Mouse (Mus musculus): ENCODE measurements around the gene Col24a1.

Col24a1 gene

DNA sequence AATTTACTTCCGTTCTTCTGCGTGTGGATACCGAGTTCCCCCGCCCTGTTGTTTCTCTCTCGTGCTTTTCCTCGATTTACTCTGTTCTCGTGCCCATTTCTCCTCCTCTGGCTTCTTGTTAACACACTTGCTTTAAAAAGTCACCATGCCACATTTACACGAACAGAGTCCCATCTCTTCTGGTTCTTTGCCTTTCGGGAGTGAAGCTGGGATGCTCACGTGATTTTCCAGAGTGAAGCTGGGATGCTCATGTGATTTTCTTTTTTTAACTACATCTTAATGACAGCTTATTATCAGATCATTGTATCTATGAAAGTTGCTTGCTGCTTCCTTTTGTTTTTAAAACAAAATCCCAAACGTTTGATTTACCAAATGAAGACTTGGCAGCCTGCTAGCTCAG is 184.8 kb downstream of the Col24a1 start:
- TF ChIP-seq GATA4 (IDR thresholded peaks at IDR 0.05; ENCODE audit: insufficient replicate concordance, low read length), result no peak

DNA sequence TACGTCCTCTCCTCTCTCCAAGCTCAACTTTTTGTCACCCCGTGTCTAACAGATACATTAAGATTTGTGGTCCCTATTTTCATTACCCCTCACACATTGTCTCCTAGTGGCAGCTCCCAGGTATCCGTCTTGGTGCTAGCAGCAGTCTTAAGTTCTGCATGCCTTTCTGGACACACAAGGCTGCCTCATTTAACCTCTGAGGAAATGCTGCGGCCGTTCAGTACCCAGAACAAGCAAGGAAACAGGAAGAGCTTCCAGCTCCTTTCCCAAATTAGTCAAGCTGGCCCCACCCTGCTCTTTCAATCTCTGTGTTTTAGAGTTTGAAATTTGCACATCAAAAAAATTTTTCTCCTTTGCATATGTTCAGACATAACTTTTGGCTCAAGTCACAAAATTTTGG is 186.2 kb downstream of the Col24a1 start:
- TF ChIP-seq GATA4 (IDR thresholded peaks at IDR 0.05; ENCODE audit: insufficient replicate concordance, low read length), result no peak

GRCm38 (mm10) chr3:145490279-145490678 is 198.0 kb downstream of the Col24a1 start:
- no peak for TF ChIP-seq GATA4 (IDR thresholded peaks at IDR 0.05; ENCODE audit: insufficient replicate concordance, low read length)

DNA sequence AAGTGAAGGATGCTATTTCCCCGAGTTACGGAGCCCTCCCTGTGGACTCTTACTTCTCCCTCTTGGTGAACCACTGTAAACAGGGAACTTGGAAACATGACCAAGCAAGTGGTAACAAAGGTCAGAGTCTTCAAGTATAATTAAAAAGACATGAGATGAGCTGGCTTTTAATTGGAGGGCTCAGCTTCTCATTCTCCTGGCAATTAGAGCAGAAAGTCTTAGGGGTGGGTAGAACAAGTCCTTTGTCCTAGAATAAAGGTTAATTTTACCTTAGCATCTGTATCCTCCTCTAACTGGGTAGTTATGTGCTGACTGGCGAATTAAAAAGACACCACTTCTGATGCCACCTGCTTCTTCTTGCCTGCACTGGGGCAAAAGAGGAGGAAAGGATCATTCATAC is 199.1 kb downstream of the Col24a1 start:
- no peak for TF ChIP-seq GATA4 (IDR thresholded peaks at IDR 0.05; ENCODE audit: insufficient replicate concordance, low read length)

DNA sequence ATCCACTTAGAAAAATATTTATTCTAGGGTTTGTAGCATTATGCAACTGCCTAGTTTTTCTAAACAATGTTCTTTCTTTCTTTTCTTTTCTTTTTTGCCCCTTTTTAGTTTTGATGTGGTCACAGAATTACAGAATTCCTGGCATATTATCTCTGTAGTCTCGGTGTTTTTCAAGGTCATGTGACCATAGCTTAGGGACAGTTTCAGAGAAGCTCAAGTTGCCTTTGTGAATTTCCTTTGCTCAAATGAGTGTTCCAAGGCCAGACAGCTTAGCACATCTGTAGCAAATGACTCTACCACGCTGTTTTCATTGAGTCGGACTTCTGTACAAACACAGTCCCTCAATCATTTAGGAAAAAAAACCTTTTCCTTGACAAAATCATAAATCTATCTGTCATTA is 205.9 kb downstream of the Col24a1 start:
- no peak for TF ChIP-seq GATA4 (IDR thresholded peaks at IDR 0.05; ENCODE audit: insufficient replicate concordance, low read length)

DNA sequence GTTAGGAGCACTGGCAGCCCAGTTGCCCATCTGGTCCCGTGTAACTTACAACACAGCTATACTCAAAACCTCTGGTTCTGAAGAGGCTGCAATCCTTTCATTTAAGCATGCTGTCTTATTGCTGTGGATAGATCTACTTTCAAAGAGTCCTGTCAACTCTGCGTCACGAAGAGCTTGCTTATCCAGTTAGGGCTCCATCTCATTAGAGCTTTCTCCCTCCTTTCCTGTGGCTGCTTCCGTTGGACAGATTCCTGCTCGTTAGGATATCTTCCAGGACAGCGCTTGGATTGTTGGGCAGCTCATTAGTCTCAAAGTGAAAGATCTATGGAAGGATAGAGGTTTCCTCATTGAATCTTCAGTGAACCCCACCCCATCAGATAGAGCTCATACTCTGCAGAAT is 206.6 kb downstream of the Col24a1 start:
- TF ChIP-seq GATA4 (IDR thresholded peaks at IDR 0.05; ENCODE audit: insufficient replicate concordance, low read length), result no peak

- no peak for TF ChIP-seq GATA4 (IDR thresholded peaks at IDR 0.05; ENCODE audit: insufficient replicate concordance, low read length)
Measured at GRCm38 (mm10) chr3:145504830-145505229, 212.6 kb downstream of the Col24a1 start.

- TF ChIP-seq GATA4 (IDR thresholded peaks at IDR 0.05; ENCODE audit: insufficient replicate concordance, low read length), result no peak
Measured at GRCm38 (mm10) chr3:145508550-145508949, 216.3 kb downstream of the Col24a1 start.

DNA sequence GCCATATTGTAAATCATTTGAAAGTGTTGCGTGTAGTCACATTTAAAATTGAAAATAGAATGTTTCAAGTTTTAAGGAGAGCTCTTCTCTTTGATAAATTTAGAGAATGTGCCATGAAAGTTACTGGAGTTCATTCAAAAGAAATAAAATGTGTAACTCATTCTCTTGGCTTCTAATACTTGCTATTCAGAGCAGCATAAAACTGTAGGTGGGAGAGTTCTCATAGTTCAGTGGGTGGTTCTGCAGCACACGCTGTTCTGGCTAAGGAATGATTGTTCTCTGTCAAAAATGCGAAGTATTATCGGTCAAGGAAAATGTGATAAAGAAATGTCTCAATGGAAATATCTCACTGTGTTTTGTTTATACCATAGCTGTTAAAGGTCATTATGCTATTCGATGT is 221.9 kb downstream of the Col24a1 start:
- no peak for TF ChIP-seq GATA4 (IDR thresholded peaks at IDR 0.05; ENCODE audit: insufficient replicate concordance, low read length)

GRCm38 (mm10) chr3:145521528-145522080 is 229.3 kb downstream of the Col24a1 start:
- TF ChIP-seq GATA4 (IDR thresholded peaks at IDR 0.05; ENCODE audit: insufficient replicate concordance, low read length), result no peak

DNA sequence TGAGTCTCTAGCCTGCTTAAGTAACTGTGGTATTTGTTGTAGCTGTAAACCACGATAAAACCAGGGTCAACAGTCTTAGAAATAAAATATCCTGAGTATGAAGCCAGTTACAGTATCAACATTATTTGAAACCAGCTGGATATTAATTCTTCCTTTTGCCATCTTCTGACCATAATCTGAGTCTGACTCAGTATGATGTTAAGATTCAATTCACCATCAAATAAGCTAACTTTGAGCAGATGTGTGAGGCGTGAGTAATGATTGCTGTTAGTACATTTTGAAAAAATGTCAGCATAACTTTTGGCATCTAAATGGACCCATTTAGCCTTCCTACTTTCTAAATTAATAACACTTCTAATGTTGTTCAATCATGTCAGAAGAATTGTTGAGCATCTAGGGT is 230.0 kb downstream of the Col24a1 start:
- no peak for TF ChIP-seq GATA4 (IDR thresholded peaks at IDR 0.05; ENCODE audit: insufficient replicate concordance, low read length)

DNA sequence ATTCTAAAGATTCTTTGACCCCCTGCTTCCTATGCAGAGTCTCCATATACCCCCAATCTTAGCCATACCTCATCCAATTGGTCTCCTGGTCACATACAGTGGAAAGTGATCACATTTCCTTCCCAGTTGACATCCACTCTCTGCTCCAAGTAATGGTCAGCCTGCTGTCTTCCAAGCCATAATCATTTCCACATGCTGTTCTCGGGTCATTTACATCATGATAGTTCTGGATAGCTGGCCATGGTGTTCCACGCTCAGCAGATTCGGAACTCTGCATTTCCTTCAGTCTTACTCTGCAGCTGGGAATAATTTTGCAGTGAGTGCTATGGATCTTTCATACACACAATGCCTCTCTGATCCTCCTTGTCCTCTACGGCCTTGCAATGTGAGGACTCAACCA is 233.0 kb downstream of the Col24a1 start:
- no peak for TF ChIP-seq GATA4 (IDR thresholded peaks at IDR 0.05; ENCODE audit: insufficient replicate concordance, low read length)

DNA sequence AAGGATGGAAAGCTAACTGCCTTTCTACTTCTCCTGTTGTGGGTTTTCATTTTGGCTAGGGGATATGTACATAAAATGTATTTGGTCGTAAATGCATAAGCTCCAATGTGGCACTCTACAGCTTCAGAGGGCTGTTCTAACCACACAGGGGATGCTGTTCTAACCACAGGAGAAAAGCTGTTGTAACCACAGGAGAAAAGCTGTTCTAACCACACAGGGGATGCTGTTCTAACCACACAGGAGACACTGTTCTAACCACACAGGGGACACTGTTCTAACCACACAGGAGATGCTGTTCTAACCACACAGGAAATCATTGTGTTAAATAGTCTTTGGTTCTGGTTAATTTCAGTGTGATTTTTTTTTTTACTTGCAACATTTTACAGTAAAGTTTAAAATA is 245.6 kb downstream of the Col24a1 start:
- TF ChIP-seq GATA4 (IDR thresholded peaks at IDR 0.05; ENCODE audit: insufficient replicate concordance, low read length), result no peak

DNA sequence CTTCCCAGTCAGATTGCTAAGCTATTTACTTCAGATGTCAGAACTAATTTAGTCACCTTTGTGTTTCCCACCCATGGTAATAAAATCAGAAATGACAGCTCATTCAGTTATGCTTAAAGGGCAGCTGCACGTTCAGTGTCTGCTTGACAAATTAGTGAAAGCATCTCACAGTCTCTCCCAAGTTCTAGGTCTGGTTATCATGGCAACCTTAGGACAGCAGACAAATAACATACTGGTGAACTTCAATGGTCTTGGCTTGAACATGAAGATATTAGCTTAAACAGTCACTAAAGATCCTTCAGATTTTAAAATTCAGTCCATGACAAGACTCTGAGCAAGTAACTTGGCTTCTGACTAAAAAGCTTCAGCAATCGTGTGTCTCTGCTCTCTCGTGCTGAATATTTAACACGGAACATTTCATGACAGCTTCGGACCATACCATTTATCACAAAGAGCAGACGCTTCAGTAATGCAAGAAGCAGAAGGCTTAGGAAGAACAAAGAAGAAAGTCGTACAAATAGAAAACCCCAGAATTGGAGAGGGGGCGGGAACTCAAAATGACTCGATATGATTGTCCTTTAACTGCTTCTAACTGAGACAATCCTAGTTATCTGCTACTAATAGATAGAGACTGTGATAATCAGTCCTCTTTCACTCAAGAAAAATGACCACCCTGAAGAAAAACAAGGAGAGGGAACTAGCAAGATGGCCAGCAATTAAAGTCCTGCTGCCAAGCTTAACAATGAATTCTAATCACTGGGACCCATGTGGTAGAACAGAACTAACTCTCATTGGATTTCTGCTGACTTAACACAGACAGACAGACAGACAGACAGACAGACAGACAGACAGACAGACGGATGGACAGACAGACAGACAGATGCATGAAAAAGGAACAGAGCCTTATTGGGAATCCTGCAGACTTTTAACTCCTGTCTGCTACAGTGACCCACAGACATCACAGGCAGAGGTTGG is 256.5 kb downstream of the Col24a1 start:
- no peak for TF ChIP-seq GATA4 (IDR thresholded peaks at IDR 0.05; ENCODE audit: insufficient replicate concordance, low read length)

GRCm38 (mm10) chr3:145550216-145550615 is 257.9 kb downstream of the Col24a1 start:
- no peak for TF ChIP-seq GATA4 (IDR thresholded peaks at IDR 0.05; ENCODE audit: insufficient replicate concordance, low read length)

- no peak for TF ChIP-seq GATA4 (IDR thresholded peaks at IDR 0.05; ENCODE audit: insufficient replicate concordance, low read length)
Measured at GRCm38 (mm10) chr3:145554388-145554787, 262.1 kb downstream of the Col24a1 start.

Measured in liver, adult (tissue).